Mouse (Mus musculus): Measurements from ENCODE around the gene Xpr1.

- no peak for TF ChIP-seq USF1 (IDR thresholded peaks at IDR 0.05; ENCODE audit: low read depth)
- TF ChIP-seq TCF12 (IDR thresholded peaks at IDR 0.05; ENCODE audit: insufficient read depth, poor library complexity, severe bottlenecking) = no peak
Measured at GRCm38 (mm10) chr1:155370075-155370658, 47.0 kb downstream of the Xpr1 start.

Measured in myocyte (in vitro differentiated cells).